Mouse (Mus musculus) spleen, adult 18-20 months (tissue): ENCODE measurements around the gene Acaca.

Experiments
- DNase-seq, 2 experiments: peaks; one replicate each; pipeline ENCODE4 v3.0.0; 2022; ENCODE audit warnings: mixed read lengths in 2 of 2

Acaca gene

GRCm38 (mm10) chr11:84128943-84129798 is at the start of gene Acaca, which contains the start of gene Tada2a:
Acaca (plus strand) TSS chr11:84129672.
Tada2a (minus strand) TSS chr11:84129600.
- peak; percentile 52 to 77 for DNase-seq

GRCm38 (mm10) chr11:84079887-84080286 is 49.6 kb upstream of the Acaca start:
- DNase-seq = no peak

- DNase-seq = no peak
These were observed 49.1 kb upstream of the Acaca start for GRCm38 (mm10) chr11:84080327-84080726.

DNA sequence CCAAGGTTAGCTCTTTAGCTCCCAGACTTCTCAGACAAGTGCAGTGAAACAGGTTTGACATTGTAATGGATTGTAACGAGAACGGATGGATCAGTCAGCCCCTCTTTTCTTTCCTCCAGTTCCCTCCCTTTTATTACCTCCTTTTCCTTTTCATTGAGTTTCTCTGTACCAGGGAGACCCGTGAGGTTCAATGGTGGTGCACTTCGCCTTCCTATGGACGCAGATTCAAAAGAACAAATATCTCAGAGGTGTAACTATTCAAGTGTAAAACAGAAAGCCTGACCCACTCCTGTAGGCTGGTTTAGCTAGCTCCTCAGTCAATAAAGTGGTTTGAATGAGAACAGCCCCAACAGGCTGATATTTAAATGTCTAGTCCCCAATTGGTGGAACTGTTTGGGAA is 47.6 kb upstream of the Acaca start:
- DNase-seq = no peak

DNA sequence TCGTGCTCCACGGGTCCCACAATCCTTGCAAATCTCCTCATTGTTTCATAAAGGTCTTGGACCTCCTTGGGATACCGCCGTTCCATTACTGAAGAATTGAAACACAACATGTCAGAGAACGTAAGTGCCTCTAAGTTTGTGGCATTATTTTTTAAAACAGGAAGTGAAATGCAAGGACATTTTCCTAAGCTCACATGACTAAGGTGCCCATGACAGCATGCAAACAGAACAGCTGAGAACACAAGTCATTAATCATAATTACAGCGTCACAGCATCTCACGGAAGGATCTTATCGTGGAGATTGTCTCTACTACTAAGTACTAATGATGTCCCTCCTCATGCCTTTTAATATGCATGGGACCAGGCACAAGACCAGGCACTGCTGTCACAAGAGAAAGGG is 38.9 kb upstream of the Acaca start:
- no peak for DNase-seq

- DNase-seq = no peak
These were observed 34.4 kb upstream of the Acaca start for GRCm38 (mm10) chr11:84095084-84095483.

DNA sequence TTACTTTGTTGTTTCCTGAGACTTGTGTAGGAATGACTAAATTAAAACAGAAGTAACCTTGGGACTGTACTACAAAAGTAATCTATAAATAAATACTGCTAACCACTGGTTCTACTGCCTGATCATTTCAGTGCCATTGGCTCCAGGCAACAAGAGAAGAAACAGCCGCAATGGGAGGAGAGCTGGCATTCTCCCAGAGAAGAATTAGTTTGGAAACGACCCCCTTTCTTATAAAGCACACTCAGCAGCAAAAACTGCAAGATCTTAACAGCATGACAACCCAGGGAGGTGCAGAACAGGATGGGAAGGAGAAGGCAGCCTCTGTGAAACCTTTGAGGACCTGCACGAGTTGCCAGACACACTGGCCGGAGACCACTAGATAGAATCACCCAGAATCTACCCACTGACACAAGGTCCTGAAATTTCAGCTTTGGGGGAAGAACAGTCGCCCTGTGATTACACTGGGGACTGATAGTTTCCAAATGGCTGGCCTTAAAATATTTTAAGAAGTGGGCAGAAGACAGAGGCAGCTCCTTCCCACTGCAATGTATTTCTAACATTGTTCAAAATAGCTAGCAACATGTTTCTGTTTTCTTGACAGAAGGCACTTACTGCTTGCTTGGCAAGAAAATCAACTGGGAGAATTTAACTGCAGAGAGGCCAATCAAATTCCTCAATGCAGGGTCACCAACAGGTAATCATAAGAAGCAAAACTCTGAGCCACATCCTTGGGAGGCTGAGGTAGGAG is 32.0 kb upstream of the Acaca start:
- DNase-seq = no peak

- no peak for DNase-seq
These were observed 28.3 kb upstream of the Acaca start for GRCm38 (mm10) chr11:84101182-84101581.

DNA sequence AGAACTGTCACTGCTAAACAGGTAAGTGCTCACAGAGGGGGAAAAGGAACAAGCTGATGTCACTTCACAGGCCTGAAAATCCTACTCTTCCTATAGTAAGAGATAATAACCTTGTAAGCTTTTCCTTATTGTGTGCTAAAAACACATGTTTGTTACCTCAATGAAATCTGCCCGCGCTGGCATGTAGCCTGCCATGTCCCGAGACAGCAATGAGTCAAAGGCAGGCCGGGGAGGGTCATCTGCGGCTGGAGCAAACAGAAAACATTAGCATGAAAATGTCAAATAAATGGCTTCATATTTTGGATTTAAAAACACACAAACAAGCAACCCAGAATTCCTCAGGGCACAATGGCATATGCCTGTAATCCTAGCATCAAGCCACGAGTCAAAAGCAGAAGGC is 25.4 kb upstream of the Acaca start:
- DNase-seq = no peak

GRCm38 (mm10) chr11:84107137-84107536 is 22.3 kb upstream of the Acaca start:
- no peak for DNase-seq

GRCm38 (mm10) chr11:84113623-84114022 is 15.8 kb upstream of the Acaca start:
- no peak for DNase-seq

GRCm38 (mm10) chr11:84115646-84116045 is 13.8 kb upstream of the Acaca start:
- DNase-seq = no peak

GRCm38 (mm10) chr11:84116221-84116620 is 13.3 kb upstream of the Acaca start:
- DNase-seq = no peak

DNA sequence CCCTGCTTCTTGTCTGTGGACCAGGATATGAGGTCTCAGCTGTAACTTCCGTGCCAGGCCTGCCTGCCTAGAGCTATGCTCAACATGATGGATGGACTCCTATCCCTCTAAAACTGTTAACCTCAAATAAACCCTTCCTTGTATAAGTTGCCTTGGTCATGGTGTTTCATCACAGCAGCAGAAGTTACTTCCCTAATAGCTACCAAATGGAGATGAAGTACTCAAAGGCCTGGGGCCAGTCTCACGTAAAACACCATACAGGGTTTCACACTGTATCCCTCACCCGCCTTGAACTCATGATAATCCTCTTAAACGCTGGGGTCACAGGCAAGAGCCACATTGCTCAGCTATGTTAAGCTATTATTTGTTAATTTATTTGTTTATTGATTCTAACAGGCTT is 12.0 kb upstream of the Acaca start:
- DNase-seq = no peak

DNA sequence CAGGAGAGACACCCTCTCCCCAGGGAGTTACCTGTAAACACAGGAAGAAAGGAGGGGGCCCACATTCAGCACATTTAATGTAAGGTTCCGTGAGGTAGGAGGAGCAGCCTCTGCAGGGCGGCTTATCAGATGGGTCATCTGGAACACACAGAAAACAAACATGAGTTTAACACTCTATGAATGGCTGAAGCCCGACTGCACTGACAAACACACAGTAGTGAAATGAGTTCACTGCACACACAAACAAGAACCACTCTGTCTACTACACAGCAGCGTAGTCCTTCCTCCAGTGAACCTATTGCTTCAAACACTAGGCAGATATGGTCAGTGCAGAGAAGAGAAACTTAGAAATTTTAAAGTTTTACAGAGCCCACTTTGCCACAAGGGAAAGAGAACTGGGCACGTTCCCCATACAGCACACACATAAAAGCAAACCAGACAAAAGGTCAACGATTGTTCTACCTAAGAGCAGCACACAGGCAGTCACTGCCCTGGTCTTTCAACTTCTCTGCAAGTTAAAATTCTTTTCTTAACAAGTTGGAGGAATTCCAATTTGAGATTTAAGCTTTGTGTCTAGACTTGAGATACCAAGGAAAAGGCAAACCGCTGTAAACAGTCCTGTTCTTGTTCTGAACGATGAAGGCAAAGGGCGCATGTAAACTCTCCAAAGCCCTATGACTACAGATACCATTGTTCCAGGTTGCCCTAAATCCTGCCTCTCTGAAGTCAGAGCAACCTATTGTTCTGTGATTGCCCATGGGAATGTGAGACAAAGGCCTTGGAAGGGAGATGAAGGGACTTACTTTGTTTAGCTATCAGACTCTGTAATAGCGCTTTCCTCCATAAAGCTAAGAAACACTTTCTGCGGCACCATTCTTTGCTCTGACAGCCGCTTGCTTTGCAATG is 8.2 kb upstream of the Acaca start:
- DNase-seq = no peak

DNA sequence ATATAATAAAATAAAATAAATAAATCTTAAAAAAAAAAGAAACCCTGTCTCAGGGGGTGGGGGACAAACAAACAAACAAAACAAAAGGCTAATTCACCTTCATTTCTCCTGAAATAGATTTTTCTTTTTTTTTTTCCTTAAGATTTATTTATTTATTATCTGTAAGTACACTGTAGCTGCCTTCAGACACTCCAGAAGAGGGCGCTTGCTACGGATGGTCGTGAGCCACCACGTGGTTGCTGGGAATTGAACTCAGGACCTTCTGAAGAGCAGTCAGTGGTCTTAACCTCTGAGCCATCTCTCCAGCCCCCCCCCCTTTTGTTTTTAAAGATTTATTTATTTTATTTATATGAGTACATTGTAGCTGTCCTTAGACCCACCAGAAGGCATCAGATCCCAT is 1.5 kb upstream of the Acaca start:
- no peak for DNase-seq

- DNase-seq = no peak
These were observed 320 bp downstream of the Acaca start for GRCm38 (mm10) chr11:84129799-84130185.

DNA sequence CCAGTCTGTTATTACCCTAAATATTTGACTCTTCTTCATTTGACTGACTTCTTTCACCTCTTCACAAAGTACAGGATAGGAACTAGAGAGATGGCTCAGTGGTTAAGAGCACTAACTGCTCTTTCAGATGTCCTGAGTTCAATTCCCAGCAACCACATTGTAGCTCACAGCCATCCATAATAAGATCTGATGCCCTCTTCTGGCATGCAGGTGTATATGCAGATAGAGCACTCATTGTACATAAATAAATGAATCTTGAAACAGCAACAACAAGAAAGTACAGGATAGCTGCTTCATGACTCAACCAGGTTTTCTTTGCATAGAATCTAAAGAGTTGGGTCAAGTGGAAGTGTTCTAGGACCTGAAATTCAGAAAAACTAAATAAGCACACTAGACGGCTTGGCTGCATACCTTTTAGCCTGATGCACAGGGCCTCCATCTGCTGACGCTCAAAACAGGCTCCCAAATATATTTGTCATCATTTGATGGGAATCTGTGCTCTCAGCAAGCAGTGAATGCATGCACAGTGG is 4.9 kb downstream of the Acaca start:
- DNase-seq = no peak

- no peak for DNase-seq
These were observed 7.0 kb downstream of the Acaca start for GRCm38 (mm10) chr11:84136453-84136852.

DNA sequence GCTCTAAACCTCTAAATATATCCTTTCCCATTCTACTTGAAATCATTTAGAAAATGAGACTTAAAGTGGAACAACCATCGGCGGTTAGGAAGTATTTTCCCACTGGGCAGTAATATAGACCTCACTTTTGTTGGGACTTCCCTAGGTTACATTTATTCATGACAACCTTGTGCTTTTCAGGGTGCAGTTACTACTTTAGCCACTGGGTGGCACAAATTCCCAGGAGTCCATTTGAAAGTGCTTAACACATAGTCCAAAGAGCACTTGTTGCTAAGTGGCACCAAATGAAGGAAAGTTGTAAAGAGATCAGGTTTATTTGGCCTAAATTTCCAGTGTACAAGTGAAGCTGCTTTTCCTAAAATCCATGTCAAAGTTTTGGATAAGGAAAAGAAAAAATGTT is 12.3 kb downstream of the Acaca start:
- DNase-seq = peak in 1 of 2 experiments; percentile 26

DNA sequence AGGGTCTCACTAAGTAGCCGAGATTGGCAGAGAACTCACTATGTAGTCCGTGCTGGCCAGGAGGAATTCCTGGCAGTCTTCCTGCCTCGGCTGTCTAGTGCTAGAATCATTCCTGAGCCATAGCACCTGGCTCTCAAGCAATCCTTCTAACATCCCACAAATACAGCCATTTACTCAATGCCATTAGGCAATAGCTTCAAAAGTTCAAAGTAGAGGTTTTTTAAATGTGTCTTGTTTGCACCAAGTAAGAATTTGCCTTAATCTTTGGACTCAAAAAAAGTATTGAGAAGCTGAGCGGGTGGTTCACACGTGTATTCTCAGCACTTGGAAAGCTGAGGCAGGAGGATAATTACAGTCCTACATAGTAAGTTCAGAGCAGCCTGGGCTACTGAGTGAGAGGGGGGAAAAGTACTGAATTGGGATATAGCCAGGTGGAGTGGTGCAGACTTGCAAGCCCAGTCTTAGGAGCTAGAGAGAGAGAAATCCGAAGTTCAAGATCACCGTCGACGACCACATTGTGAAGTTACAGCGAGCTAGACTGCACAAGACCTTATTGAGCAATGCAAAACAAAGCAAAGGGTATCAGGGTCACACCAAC is 15.8 kb downstream of the Acaca start:
- DNase-seq = no peak

- no peak for DNase-seq
These were observed 16.6 kb downstream of the Acaca start for GRCm38 (mm10) chr11:84146081-84146480.
